Mouse (Mus musculus) E14TG2a.4 (cell line): Measurements from ENCODE around the gene Nap1l5.

Experiments
- CTCF ChIP-seq: conservative IDR thresholded peaks from 2 replicates; pipeline ENCODE4 v1.5.1; 2014; ENCODE audit warnings: low read length
- NANOG ChIP-seq: IDR thresholded peaks from 2 replicates; pipeline ENCODE4 v1.6.1; 2014; ENCODE audit warnings: borderline replicate concordance, low read length, mixed read lengths
- POU5F1 ChIP-seq: IDR thresholded peaks from 2 replicates; pipeline ENCODE4 v1.6.1; 2014; ENCODE audit warnings: low read length, borderline replicate concordance

DNA sequence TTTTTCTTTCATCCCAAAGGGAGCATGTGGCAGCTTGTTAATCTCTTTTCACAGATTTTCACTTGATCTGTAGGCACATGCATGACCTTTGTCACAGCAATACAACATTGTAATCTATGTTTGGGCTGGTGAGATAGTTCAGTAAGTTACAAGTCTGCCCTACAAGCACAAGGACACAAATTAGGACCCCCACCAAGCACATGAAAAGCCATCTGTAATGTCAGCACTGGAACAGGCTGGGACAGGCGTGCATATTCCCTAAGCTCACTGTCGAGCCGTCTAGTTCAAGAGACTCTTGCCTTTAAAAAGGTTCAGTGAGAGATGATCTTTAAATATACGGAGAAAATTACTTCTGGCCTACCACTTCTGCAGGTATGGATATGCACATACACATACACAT lies 47.4 kb downstream of the Nap1l5 start:
- no peak for TF ChIP-seq CTCF
- TF ChIP-seq NANOG, result no peak
- TF ChIP-seq POU5F1, result no peak
